Mouse (Mus musculus) cortical plate, adult 2 months (tissue): ENCODE measurements at regions not wholly inside any gene's neighbourhood (a gene's known extent, or its start where the extent isn't known, plus 50 kb on each side); places are given as distances from the start of the nearest gene placed in this dataset.

Experiments used
- CTCF ChIP-seq: fragments of 200-500 bp; IDR thresholded peaks from 2 replicates; pipeline ENCODE4 v1.5.1; 2011; ENCODE audit warnings: mild to moderate bottlenecking, control low read depth, low read length; ENCODE audit not compliant: insufficient read depth; ENCODE audit errors: extremely low read depth
- POLR2A ChIP-seq: fragments of 200-500 bp; IDR thresholded peaks from 2 replicates; pipeline ENCODE4 v1.6.1; 2011; ENCODE audit warnings: mild to moderate bottlenecking, low read length, control low read depth; ENCODE audit not compliant: insufficient read depth; ENCODE audit errors: extremely low read depth

DNA sequence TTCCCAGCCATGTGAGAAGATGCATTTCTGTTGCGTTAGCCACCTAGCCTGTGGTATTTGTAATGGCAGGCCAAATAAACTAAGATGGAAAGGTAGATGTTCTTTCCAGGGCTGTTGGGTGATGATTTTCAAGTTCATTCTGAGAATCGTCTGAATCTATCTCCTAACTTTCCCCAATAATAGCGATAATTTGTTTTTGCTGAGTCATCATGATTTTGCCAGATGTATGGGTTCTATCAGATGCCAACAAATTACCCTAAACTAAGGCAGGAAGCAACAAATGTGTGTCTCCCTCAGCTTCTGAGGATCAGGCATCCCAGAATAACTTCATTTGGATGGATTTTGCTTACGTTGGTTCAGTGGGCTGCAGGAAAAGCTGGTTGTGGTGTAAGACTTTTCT is 222.0 kb upstream of the Cobl start:
- TF ChIP-seq POLR2A (no peak), CTCF (no peak)
